Mouse (Mus musculus) hindbrain, embryonic 12.5 days (tissue): Measurements from ENCODE around the gene Zhx3. TPM values are rescaled to one million over a fixed set of nuclear protein-coding genes. Genes with fewer than 3 reads are reported as not detected.
A peak's percentile ranks its signal among the peaks of the same experiment; 100 is the strongest.

Experiments
- ATAC-seq: fragments of 200-750 bp; cut with Nextera tagmentation; 2 replicates; pipeline ENCODE4 v1.8.0; 2017; ENCODE audit warnings: moderate TSS enrichment; ENCODE audit not compliant: low FRiP score
- H3K27ac ChIP-seq: fragments of 300-500 bp; sonication (generic); 2 replicates; pipeline ENCODE4 v1.5.1; 2016; ENCODE audit warnings: mild to moderate bottlenecking
- H3K27me3 ChIP-seq: fragments of 300-500 bp; sonication (generic); 2 replicates; pipeline ENCODE4 v1.6.1; 2016; ENCODE audit warnings: mild to moderate bottlenecking
- H3K36me3 ChIP-seq: fragments of 300-500 bp; sonication (generic); 2 replicates; pipeline ENCODE4 v1.6.1; 2016; ENCODE audit warnings: mild to moderate bottlenecking
- H3K4me1 ChIP-seq: fragments of 300-500 bp; sonication (generic); 2 replicates; pipeline ENCODE4 v1.6.1; 2016
- H3K4me2 ChIP-seq: fragments of 300-500 bp; sonication (generic); replicated peaks from 2 replicates; pipeline ENCODE4 v1.6.1; 2016; ENCODE audit warnings: mild to moderate bottlenecking
- H3K4me3 ChIP-seq: fragments of 300-500 bp; sonication (generic); 2 replicates; pipeline ENCODE4 v1.5.1; 2016; ENCODE audit warnings: mild to moderate bottlenecking
- H3K9ac ChIP-seq: fragments of 300-500 bp; sonication (generic); 2 replicates; pipeline ENCODE4 v1.6.1; 2016; ENCODE audit warnings: mild to moderate bottlenecking, moderate library complexity
- H3K9me3 ChIP-seq: fragments of 300-500 bp; sonication (generic); replicated peaks from 2 replicates; pipeline ENCODE4 v1.6.1; 2016; ENCODE audit warnings: mild to moderate bottlenecking
- WGBS: fragments of 180-500 bp; shearing (Covaris S2); methylation state at CpG from one replicate; pipeline ENCODE4 v1.1.7; 2016; 5-methylcytosine and 5-hydroxymethylcytosine counted together
- polyA plus RNA-seq: library from polyadenylated mRNA; unstranded; fragments of >200 nt; fragmentation: Nextera tagmentation; extraction: Ambion mirVana; gene quantifications from 2 replicates; pipeline ENCODE4 v1.2.1, GENCODE M21; 2016

Gene Zhx3
- polyA plus RNA-seq, result 16.0 and 18.0 TPM in 2 replicates

DNA sequence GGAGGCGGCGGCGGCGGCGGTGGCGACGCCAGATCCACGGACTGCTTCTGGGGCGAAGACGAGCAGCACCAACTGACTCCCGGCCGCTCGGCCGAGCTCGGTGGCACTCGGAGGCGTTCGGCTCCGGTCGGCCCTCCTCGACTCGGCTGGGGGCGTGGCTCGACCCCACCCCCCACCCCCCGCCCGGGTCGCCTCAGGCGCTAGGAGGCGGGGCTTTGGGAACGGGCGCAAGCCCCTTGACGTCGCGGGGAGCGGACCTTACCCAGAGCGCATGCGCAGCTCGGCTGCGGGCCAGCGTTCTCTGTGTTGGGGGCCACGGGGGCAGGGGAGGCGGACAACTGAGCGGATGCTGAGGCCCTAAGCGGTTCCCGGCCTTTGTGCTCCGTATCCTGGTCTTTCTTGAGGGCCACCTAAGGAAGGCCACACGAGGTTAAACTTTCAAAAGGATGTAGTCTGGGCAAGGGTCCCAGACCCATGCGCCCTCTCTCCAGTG, at the start of gene Zhx3:
Zhx3 (minus strand) TSS at position 109 of the 493 bp plus-strand sequence.
- Histone ChIP-seq H3K27ac (peak within 1 kb of the TSS; percentile 99), H3K9ac (peak within 1 kb of the TSS; percentile 96), H3K4me1 (peaks cover 13% of the 10 kb centered on the region), H3K36me3 (no peaks in the 10 kb centered on the region), H3K4me2 (peak within 1 kb of the TSS; percentile 87), H3K4me3 (peak within 1 kb of the TSS; percentile 89), H3K27me3 (no peaks in the 10 kb centered on the region), H3K9me3 (no peaks in the 10 kb centered on the region)
- ATAC-seq, result peak; percentile 98
- WGBS, result 1% methylated on average over 36 of the region's 48 CpGs

DNA sequence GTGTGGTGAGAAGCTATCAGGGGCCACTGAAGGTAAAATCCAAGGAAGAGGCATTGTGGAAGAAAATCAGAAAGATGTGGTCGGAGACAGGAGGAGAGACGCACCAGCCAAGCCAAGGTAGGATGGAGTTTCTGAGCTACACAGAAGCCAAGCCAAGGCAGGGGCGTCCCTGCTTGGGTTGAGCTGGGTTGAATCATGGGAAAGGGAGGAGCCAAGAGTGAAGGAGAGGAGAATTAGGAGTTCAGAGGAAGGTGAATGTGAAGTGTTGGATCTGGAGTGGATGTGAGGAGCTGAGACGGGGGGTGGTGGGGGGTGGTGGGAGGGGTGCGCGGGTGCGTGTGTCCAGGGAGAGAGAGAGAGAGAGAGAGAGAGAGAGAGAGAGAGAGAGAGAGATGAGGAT, 48.5 kb upstream of the Zhx3 start:
- Histone ChIP-seq H3K9me3 (no peaks in the 10 kb centered on the region), H3K4me2 (no peak overlapping the region), H3K9ac (no peak overlapping the region), H3K36me3 (no peaks in the 10 kb centered on the region), H3K27me3 (peaks cover 2% of the 10 kb centered on the region), H3K4me1 (0 out of 2 replicates have a peak, but pooled peaks cover 16% of the 10 kb centered on the region), H3K27ac (no peak overlapping the region), H3K4me3 (no peak overlapping the region)
- no peak for ATAC-seq
- WGBS, result 90% methylated on average over 3 of the region's 7 CpGs

DNA sequence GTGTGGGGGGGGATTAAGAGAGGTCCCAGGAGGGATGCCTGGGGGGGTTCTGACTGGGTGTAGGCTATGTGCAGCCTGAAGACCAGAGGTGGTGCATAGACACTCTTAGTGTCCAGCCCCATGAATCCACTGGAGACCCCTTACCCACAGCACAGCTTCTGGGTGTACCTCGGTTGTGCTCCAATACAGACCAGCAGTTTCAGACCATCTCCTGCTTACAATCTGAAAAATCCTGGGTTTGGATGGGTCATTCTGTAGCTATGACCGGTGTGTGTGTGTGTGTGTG, 46.1 kb upstream of the Zhx3 start:
- 76% methylated on average over 2 of the region's 2 CpGs for WGBS
- Histone ChIP-seq H3K9me3 (no peaks in the 10 kb centered on the region), H3K4me2 (no peak overlapping the region), H3K9ac (no peak overlapping the region), H3K36me3 (no peaks in the 10 kb centered on the region), H3K27ac (no peak overlapping the region), H3K27me3 (peaks cover 13% of the 10 kb centered on the region), H3K4me1 (0 out of 2 replicates have a peak, but pooled peaks cover 13% of the 10 kb centered on the region), H3K4me3 (no peak overlapping the region)
- ATAC-seq, result peak; percentile 55

DNA sequence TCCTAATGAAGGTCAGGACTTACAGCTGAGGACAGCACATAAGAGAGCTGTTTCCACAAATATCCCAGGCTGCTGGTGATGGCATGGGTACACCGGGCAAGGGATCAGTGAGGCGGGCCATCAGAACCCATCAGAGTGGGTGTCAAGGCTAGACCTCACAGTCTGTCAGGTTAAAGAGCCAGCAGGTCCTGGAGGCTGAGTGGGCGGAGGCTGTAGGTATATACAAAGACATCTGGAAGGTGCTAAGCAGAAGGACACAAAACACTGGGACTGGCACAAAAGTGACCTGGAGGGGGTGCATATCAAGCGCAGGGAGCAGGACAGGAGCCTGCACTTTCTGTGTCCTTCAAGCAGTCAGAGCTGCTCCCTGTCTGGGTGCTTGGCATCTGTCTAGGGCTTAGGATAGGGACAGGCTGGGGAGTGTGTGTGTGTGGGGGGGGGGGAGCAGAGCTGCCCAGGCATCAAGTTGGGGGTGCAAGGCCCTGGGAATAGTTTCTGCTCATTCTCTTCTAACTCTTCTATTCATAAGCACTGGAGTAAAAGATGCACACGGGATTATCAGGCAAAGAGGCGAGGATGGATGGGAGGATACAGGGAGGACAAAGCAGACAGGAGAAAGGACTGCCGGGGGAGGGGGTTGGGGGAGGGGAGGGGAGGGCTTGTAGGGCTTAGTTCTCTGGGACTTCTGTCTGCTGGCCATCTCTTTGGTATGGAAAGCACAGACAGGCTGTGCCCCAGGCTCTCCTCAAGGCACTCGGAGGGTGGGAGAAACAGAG, 45.5 kb upstream of the Zhx3 start:
- no peak overlapping the region for H3K27ac ChIP-seq

DNA sequence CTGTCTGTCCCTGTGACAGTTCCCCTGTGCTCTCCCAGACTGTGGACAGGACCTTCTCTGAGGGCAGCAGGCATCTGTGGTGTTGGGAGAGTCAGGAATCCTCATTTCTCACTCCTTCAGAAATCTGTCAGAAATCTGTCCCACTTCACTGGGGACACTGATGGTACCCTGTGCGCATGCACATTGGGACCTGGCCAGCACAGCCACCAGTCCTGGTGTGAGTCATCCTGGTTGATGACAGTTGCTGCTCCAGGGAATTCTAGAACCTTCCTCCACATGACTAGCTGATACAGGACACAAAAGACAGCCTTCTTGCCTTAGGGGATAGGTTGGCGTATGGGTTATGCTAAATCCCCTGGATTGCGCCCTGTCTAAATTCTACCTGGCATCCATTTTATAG, 44.5 kb upstream of the Zhx3 start:
- H3K9ac ChIP-seq, result no peak overlapping the region
- H3K4me2 ChIP-seq, result no peak overlapping the region
- peaks cover 16% of the 10 kb centered on the region; the same call in 1 of the 2 replicates for H3K4me1 ChIP-seq
- no peak overlapping the region for H3K27ac ChIP-seq
- no peak overlapping the region for H3K4me3 ChIP-seq
- H3K36me3 ChIP-seq, result no peaks in the 10 kb centered on the region
- ATAC-seq, result no peak
- H3K9me3 ChIP-seq, result no peaks in the 10 kb centered on the region
- H3K27me3 ChIP-seq, result peaks cover 29% of the 10 kb centered on the region
- 96% methylated on average over 3 of the region's 3 CpGs for WGBS

More for the DNA sequence above, 45.5 kb upstream of the Zhx3 start:
- no peaks in the 10 kb centered on the region for H3K9me3 ChIP-seq
- 0 out of 2 replicates have a peak, but pooled peaks have one; percentile 26 for ATAC-seq
- no peak overlapping the region for H3K4me2 ChIP-seq
- H3K4me3 ChIP-seq, result no peak overlapping the region
- H3K36me3 ChIP-seq, result no peaks in the 10 kb centered on the region
- 0 out of 2 replicates have a peak, but pooled peaks cover 13% of the 10 kb centered on the region for H3K4me1 ChIP-seq
- no peak overlapping the region for H3K9ac ChIP-seq
- 45% methylated on average over 8 of the region's 8 CpGs for WGBS
- peaks cover 18% of the 10 kb centered on the region for H3K27me3 ChIP-seq

DNA sequence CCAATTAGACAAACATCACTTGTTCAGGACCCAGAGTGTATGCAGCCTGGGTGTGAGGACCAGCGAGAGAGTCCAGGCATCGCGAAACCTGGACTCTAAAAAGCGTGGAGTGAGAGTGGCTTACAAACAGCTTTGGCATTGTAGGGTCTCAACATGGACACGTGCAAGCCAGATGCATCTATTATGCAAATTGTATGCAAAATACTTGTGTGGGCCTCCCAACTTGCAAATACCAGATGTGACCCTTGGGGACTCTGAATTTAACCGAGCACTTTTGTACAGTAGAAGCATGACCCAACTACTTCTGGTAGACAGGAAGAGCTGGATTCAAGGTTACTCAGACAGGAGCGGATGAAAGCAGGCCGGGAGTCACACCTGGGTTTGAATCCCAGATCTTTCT, 43.9 kb upstream of the Zhx3 start:
- Histone ChIP-seq H3K9ac (no peak overlapping the region), H3K9me3 (no peaks in the 10 kb centered on the region), H3K36me3 (no peaks in the 10 kb centered on the region), H3K4me1 (peaks cover 22% of the 10 kb centered on the region), H3K4me2 (no peak overlapping the region), H3K4me3 (no peak overlapping the region), H3K27me3 (peaks cover 35% of the 10 kb centered on the region), H3K27ac (no peak overlapping the region)
- 64% methylated on average over 8 of the region's 8 CpGs for WGBS
- no peak for ATAC-seq

DNA sequence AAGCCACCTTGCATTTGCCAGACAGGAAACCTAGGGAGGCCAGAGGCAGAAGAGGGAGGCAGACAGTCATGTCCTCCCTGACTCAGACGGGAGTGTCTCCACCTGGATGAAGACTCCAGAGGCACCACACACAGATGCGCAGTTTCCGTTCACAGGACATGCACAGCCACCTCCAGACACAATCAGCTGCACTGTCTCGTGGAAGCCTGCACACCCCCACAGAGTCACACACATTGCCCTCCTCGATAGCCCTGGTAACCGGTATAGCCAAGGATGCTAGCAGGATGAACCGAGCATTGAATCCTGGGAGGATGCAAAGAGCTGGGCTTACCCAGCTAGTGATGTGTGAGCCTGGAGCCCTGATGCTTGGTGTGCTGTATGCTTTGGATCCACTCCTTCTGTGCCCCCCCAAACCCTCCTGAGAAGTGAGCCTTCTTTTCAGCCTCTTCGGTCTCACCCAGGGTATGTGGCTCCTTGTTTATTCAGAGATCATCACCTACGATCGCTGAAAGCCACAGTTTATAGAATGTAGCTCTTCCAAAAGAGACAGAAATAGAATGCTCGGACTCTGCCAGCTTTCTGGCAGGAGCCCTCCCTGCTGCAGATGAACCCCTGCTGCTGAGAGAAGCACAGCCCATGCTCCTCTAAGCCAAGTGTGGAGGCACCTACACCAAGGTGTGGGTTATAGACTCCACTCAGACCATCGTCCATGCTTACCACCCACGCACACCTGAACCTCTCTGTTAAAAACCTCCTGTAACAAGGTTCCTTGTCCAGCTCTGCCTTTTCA, 43.2 kb upstream of the Zhx3 start:
- Histone ChIP-seq H3K27ac (no peak overlapping the region), H3K36me3 (no peaks in the 10 kb centered on the region), H3K27me3 (peaks cover 42% of the 10 kb centered on the region), H3K9me3 (no peaks in the 10 kb centered on the region), H3K4me2 (no peak overlapping the region), H3K4me3 (no peak overlapping the region), H3K9ac (no peak overlapping the region), H3K4me1 (peaks cover 27% of the 10 kb centered on the region)
- ATAC-seq, result no peak
- 78% methylated on average over 13 of the region's 13 CpGs for WGBS

DNA sequence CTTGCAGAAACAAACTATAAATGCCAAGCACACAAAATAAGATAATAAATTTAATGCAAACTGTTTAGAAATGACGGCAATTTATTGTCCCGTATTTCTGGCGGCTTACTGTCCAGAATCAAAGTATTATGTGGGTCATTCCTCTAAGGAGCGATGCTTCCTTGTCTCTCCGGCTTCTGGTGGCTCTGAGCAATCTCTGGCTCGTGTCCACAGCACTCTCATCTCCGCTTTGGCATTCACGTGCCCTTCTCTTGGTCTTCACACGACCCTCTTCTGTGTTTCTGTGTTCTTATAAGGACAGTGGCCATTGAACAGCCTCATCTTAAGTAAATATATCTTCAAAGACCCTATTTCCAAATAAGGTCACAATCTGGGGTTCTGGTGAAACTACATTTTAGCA, 41.9 kb upstream of the Zhx3 start:
- Histone ChIP-seq H3K4me2 (no peak overlapping the region), H3K36me3 (no peaks in the 10 kb centered on the region), H3K27me3 (peaks cover 55% of the 10 kb centered on the region), H3K4me1 (peaks cover 27% of the 10 kb centered on the region), H3K27ac (no peak overlapping the region), H3K4me3 (no peak overlapping the region), H3K9me3 (no peaks in the 10 kb centered on the region), H3K9ac (no peak overlapping the region)
- 82% methylated on average over 9 of the region's 9 CpGs for WGBS
- no peak for ATAC-seq

DNA sequence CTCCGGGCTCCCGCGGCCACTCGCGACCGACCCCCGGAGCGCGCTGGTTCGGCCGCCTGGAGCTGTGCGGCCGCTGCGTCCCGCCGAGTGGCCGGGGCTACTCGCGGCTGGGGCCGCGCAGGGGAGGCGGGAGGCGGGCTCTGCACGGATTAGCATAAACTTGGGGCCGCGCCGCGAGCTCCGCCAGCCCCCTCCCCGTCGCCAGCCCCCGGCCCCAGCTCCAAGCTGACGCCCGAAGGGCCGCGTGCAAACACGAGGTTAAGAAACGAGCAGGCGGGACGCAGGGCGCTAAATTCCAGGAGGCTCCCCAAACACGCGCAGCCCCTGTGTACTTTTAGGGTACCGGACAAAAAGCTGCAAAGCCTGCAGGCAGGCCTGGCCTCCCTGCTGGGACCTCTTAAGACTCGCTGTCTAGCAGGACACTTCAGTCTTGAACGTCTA, 39.5 kb upstream of the Zhx3 start, which contains the start of gene Emilin3:
Emilin3 (minus strand) TSS at position 98 of the 441 bp plus-strand sequence.
- no peak within 1 kb of the TSS for H3K27ac ChIP-seq

DNA sequence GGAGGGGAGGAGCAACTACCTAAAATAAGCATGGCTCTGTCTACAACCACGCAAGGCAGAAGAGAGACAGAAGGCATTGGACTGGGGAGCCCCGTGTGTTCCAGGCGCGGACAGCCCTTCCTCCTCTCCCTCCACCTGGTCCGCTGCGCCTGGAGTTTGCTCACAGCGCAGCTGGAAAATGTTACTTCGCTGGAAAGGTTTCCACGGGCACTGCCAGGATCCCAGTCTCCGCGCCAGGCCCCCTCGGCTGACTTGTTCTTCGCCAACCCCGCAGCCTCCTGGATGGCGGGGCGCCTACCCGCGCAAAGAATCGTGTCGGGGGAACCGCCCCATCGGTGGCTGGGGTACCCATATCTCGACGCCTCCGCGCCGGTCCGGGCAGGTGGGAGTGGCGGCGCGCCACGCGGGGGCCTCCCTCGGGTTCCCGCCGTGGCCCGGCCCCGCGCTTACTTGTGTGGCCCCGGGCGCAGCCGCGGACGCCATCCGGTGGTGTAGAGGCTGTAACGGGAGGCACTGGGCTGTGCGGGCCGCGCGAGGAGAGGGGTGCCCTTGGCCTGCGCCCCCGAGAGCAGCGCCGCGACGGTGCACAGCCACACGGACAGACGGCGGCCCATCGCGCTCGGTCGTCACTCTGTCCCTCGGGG, 38.9 kb upstream of the Zhx3 start:
- Histone ChIP-seq H3K4me2 (peak overlapping the region; percentile 94), H3K27ac (no peak overlapping the region), H3K4me1 (peaks cover 14% of the 10 kb centered on the region), H3K9me3 (no peaks in the 10 kb centered on the region), H3K36me3 (no peaks in the 10 kb centered on the region), H3K4me3 (peak overlapping the region; percentile 54), H3K27me3 (peaks cover 72% of the 10 kb centered on the region), H3K9ac (peak overlapping the region; percentile 55)
- ATAC-seq, result peak; percentile 57
- 2% methylated on average over 59 of the region's 64 CpGs for WGBS

More for the DNA sequence above, 39.5 kb upstream of the Zhx3 start, which contains the start of gene Emilin3:
- peak within 1 kb of the TSS; percentile 54 for H3K4me3 ChIP-seq
- peak within 1 kb of the TSS; percentile 94 for H3K4me2 ChIP-seq
- H3K9ac ChIP-seq, result peak within 1 kb of the TSS; percentile 55
- peak; percentile 66 for ATAC-seq
- peaks cover 19% of the 10 kb centered on the region for H3K4me1 ChIP-seq
- no peaks in the 10 kb centered on the region for H3K9me3 ChIP-seq
- H3K36me3 ChIP-seq, result no peaks in the 10 kb centered on the region
- peaks cover 72% of the 10 kb centered on the region for H3K27me3 ChIP-seq
- WGBS, result under 1% methylated on average over 46 of the region's 46 CpGs

DNA sequence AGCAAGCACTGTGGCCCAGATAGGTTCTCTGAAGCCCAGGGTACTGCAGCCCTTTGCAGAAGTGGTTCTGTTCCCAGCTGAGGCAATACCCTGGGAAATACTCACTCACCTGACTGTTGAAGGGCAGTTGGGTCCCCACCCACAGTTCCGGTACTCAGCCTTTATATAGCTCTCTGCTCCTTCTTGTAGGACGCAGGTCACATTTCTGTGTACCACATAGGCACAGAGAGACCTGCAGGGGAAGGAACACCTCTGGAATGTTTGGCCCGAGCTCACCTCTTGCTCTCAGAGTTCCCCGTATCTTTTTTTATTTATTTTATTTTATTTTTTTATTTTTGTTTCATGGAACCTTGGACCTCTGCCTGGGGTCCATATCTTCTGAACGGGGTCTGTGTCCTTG, 37.8 kb upstream of the Zhx3 start:
- no peaks in the 10 kb centered on the region for H3K36me3 ChIP-seq
- no peaks in the 10 kb centered on the region for H3K9me3 ChIP-seq
- H3K27ac ChIP-seq, result no peak overlapping the region
- peaks cover 14% of the 10 kb centered on the region for H3K4me1 ChIP-seq
- H3K27me3 ChIP-seq, result peaks cover 67% of the 10 kb centered on the region
- no peak overlapping the region for H3K4me2 ChIP-seq
- no peak for ATAC-seq
- WGBS, result 90% methylated on average over 5 of the region's 5 CpGs
- no peak overlapping the region for H3K4me3 ChIP-seq
- H3K9ac ChIP-seq, result no peak overlapping the region

DNA sequence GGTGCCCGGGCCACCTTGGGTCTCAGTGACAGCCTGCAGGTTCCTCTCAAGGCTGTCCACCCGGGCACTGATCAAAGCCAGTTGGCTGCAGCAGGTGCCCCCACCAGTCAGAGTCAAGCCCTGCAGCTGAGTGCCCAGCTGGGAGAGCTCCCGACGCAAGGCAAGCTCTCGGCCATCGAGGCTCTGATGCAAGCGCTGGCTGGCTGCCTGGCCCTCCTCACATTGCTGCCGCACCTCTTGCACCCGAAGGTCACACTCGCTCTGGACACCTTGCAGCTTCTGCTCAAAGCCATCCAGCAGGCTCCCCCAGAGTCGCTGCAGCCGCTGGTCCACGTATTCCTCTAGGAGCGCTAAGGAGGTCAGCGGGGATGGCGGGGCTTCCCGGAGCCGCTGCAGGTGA, 35.8 kb upstream of the Zhx3 start:
- no peak overlapping the region for H3K9ac ChIP-seq
- H3K27me3 ChIP-seq, result peaks cover 57% of the 10 kb centered on the region
- no peaks in the 10 kb centered on the region for H3K36me3 ChIP-seq
- no peak overlapping the region for H3K27ac ChIP-seq
- no peak for ATAC-seq
- H3K4me2 ChIP-seq, result no peak overlapping the region
- H3K4me1 ChIP-seq, result peaks cover 14% of the 10 kb centered on the region
- no peaks in the 10 kb centered on the region for H3K9me3 ChIP-seq
- 50% methylated on average over 18 of the region's 18 CpGs for WGBS
- H3K4me3 ChIP-seq, result no peak overlapping the region
